8 mouse cellular contexts compared by ENCODE assay signal in genomic region chr4:134703835-134704546, GRCm38 (mm10). TPM values are rescaled to one million over a fixed set of nuclear protein-coding genes. Genes with fewer than 3 reads are reported as not detected.
DNase-seq lines count a peak whose midpoint lies in the region; ATAC-seq and TF ChIP-seq lines count a peak whose summit lies in the region.

TSS of gene Man1c1 (minus strand) at chr4:134704290.

- H3K9me3 ChIP-seq in MEL (replicated peaks; ENCODE audit: insufficient read depth, low read length): no peaks in the 10 kb centered on the region
- no peaks in the 10 kb centered on the region for H3K9me3 ChIP-seq in forebrain, postnatal 0 days (ENCODE audit: low read length)
- no peaks in the 10 kb centered on the region for H3K9me3 ChIP-seq in lung, embryonic 15.5 days

- peak; percentile 92 for DNase-seq in MEL (ENCODE audit: low read depth, low spot score)
- peak; percentile 98 for DNase-seq in cerebellum, adult 2 months
- peak; percentile 97 for DNase-seq in forebrain, postnatal 0 days
- DNase-seq in heart, postnatal 4 days: peak; percentile 100
- DNase-seq in layer of hippocampus, adult 8-10 months (ENCODE audit: low spot score in 2 of 2): peak; percentile 97 to 99
- peak; percentile 97 for DNase-seq in ovary, adult 18-20 months (ENCODE audit: low spot score)
- DNase-seq in thymus, postnatal 0 days (ENCODE audit: low spot score): peak; percentile 95

- peak; percentile 96 for ATAC-seq in forebrain, postnatal 0 days
- ATAC-seq in lung, embryonic 15.5 days (ENCODE audit: borderline replicate concordance, extremely low read depth, low FRiP score, low TSS enrichment): peak; percentile 96

- no peaks in the 10 kb centered on the region for H3K27me3 ChIP-seq in MEL (ENCODE audit: control insufficient read depth in 1 of 2, insufficient read depth in 2 of 2, low read length in 2 of 2)
- no peaks in the 10 kb centered on the region for H3K27me3 ChIP-seq in cerebellum, adult 2 months (ENCODE audit: control insufficient read depth, insufficient read depth, low read length)
- H3K27me3 ChIP-seq in forebrain, postnatal 0 days (ENCODE audit: insufficient read depth, low read length): peaks cover 8% of the 10 kb centered on the region; the same call in 1 of the 2 replicates
- H3K27me3 ChIP-seq in lung, embryonic 15.5 days: peaks cover 27% of the 10 kb centered on the region; the same call in 1 of the 2 replicates

- TF ChIP-seq EP300 in MEL (IDR thresholded peaks at IDR 0.05; ENCODE audit: low read depth in 1 of 2, low read length in 2 of 2): no peak

- WGBS in cerebellum, adult 2 months: under 1% methylated on average over 73 of the region's 81 CpGs
- 2% methylated on average over 64 of the region's 81 CpGs for WGBS in forebrain, postnatal 0 days
- under 1% methylated on average over 70 of the region's 81 CpGs for whole genome bisulfite sequencing in lung, embryonic 15.5 days

- H3K4me2 ChIP-seq in forebrain, postnatal 0 days (ENCODE audit: low read depth): peak within 1 kb of the TSS; percentile 97
- H3K4me2 ChIP-seq in lung, embryonic 15.5 days: peak within 1 kb of the TSS; percentile 100

- no peak for TF ChIP-seq RAD21 in MEL (IDR thresholded peaks at IDR 0.05; ENCODE audit: low read depth, low read length)

- peak within 1 kb of the TSS; percentile 50 to 75 for H3K4me3 ChIP-seq in MEL (ENCODE audit: control insufficient read depth in 1 of 2, insufficient read depth in 1 of 2, low read depth in 2 of 2, low read length in 2 of 2)
- peak within 1 kb of the TSS; percentile 83 for H3K4me3 ChIP-seq in cerebellum, adult 2 months (replicated peaks; ENCODE audit: insufficient read depth, low read depth, low read length)
- H3K4me3 ChIP-seq in forebrain, postnatal 0 days (ENCODE audit: low read depth, low read length): peak within 1 kb of the TSS; percentile 64
- H3K4me3 ChIP-seq in lung, embryonic 15.5 days: peak within 1 kb of the TSS; percentile 59

- H3K9ac ChIP-seq in MEL (ENCODE audit: control insufficient read depth, low read depth, low read length, poor library complexity, severe bottlenecking): peak within 1 kb of the TSS; percentile 65
- H3K9ac ChIP-seq in forebrain, postnatal 0 days: peak within 1 kb of the TSS; percentile 52
- peak within 1 kb of the TSS; percentile 55 for H3K9ac ChIP-seq in lung, embryonic 15.5 days

- H3K79me2 ChIP-seq in MEL (ENCODE audit: control insufficient read depth, insufficient read depth, low read length, poor library complexity): no peaks in the 10 kb centered on the region; the same call in 1 of the 2 replicates

- H3K36me3 ChIP-seq in MEL (ENCODE audit: control insufficient read depth in 1 of 2, insufficient read depth in 2 of 2, low read length in 2 of 2): no peaks in the 10 kb centered on the region; a peak in 1 of 4 replicates
- no peaks in the 10 kb centered on the region for H3K36me3 ChIP-seq in forebrain, postnatal 0 days (ENCODE audit: insufficient read depth)
- H3K36me3 ChIP-seq in lung, embryonic 15.5 days: no peaks in the 10 kb centered on the region

- no peak for TF ChIP-seq CTCF in MEL (IDR thresholded peaks at IDR 0.05 in 2 of 3, conservative IDR thresholded peaks at IDR 0.05 in 1 of 3; ENCODE audit: control insufficient read depth in 1 of 3, insufficient read depth in 1 of 3, low read depth in 2 of 3, low read length in 3 of 3, poor library complexity in 1 of 3, severe bottlenecking in 1 of 3)
- TF ChIP-seq CTCF in cerebellum, adult 2 months (IDR thresholded peaks at IDR 0.05; ENCODE audit: borderline replicate concordance, insufficient read depth, low read depth, low read length): no peak
- TF ChIP-seq CTCF in forebrain, postnatal 0 days (IDR thresholded peaks at IDR 0.05; ENCODE audit: low read depth): no peak

- no peak within 1 kb of the TSS for H3K27ac ChIP-seq in MEL (ENCODE audit: control insufficient read depth, low read depth, low read length)
- H3K27ac ChIP-seq in cerebellum, adult 2 months (ENCODE audit: insufficient read depth, low read length): peak within 1 kb of the TSS; percentile 53
- peak within 1 kb of the TSS; percentile 54 for H3K27ac ChIP-seq in forebrain, postnatal 0 days (ENCODE audit: low read depth, low read length)
- H3K27ac ChIP-seq in lung, embryonic 15.5 days: 0 out of 2 replicates have a peak within 1 kb of the TSS, but pooled peaks have one; percentile 22

- H3K4me1 ChIP-seq in MEL (ENCODE audit: control insufficient read depth in 1 of 2, insufficient read depth in 2 of 2, low read length in 2 of 2): no peaks in the 10 kb centered on the region
- peaks cover 9% of the 10 kb centered on the region for H3K4me1 ChIP-seq in cerebellum, adult 2 months (ENCODE audit: control insufficient read depth, insufficient read depth, low read length)
- peaks cover 12% of the 10 kb centered on the region; the same call in 1 of the 2 replicates for H3K4me1 ChIP-seq in forebrain, postnatal 0 days (ENCODE audit: insufficient read depth)
- peaks cover 28% of the 10 kb centered on the region for H3K4me1 ChIP-seq in lung, embryonic 15.5 days

- TF ChIP-seq POLR2A in MEL (IDR thresholded peaks at IDR 0.05; ENCODE audit: control insufficient read depth in 1 of 2, insufficient read depth in 1 of 2, low read depth in 1 of 2, low read length in 2 of 2, poor library complexity in 1 of 2): peak in 1 of 2 experiments; percentile 46; a peak in 1 of 4 replicates
- TF ChIP-seq POLR2A in cerebellum, adult 2 months (IDR thresholded peaks at IDR 0.05; ENCODE audit: borderline replicate concordance, insufficient read depth, low read length): peak; percentile 60

TF ChIP-seq in MEL, 35 proteins besides CTCF, POLR2A, EP300 and RAD21:
- TF ChIP-seq MYB (IDR thresholded peaks at IDR 0.05; ENCODE audit: low read depth, low read length) (no peak), NELFE (IDR thresholded peaks at IDR 0.05; ENCODE audit: low read depth, low read length) (peak; percentile 28), POLR2AphosphoS2 (IDR thresholded peaks at IDR 0.05; ENCODE audit: low read length) (no peak), CHD2 (IDR thresholded peaks at IDR 0.05; ENCODE audit: low read length) (no peak), MAFK (IDR thresholded peaks at IDR 0.05; ENCODE audit: borderline replicate concordance, low read depth, low read length) (no peak), ELF1 (IDR thresholded peaks at IDR 0.05; ENCODE audit: low read depth, low read length) (no peak), NRF1 (IDR thresholded peaks at IDR 0.05; ENCODE audit: insufficient read depth, low read depth, low read length, poor library complexity, severe bottlenecking) (peak; percentile 45; the same call in 1 of the 2 replicates), USF1 (IDR thresholded peaks at IDR 0.05; ENCODE audit: low read depth, low read length) (0 out of 2 replicates have a peak, but pooled peaks have one; percentile 39), MAZ (IDR thresholded peaks at IDR 0.05; ENCODE audit: low read depth, low read length) (peak; percentile 48; the same call in 1 of the 2 replicates)

RNA-seq across cellular contexts. Expression of gene Man1c1, which starts in this region (rescaled TPM):
- total RNA-seq in MEL (2012; rRNA removed): 1.6 and 1.9 TPM in 2 replicates
- polyA plus RNA-seq in MEL (2012; ENCODE audit: insufficient read depth in 1 of 2, insufficient read length in 2 of 2, low read depth in 1 of 2, low replicate concordance in 2 of 2, missing spikeins in 1 of 2): 1 to 10 TPM in 1 of 2 experiments, not detected in 1; 5.2 TPM
- 30.1 and 36.3 TPM in 2 replicates for polyA plus RNA-seq in cerebellum, adult 2 months (2012; rRNA removed)
- total RNA-seq in forebrain, postnatal 0 days (2014; rRNA removed): 8.3 and 9.9 TPM in 2 replicates
- 1.7 and 2.4 TPM in 2 replicates for polyA plus RNA-seq in forebrain, postnatal 0 days (2015; fragmentation: Nextera tagmentation; extraction: Ambion mirVana)
- total RNA-seq in heart, postnatal 4 days (2021): 10 to 100 TPM; 30.4 to 30.7 TPM
- 10 to 100 TPM; 24.6 to 31.4 (median 28.1) TPM for total RNA-seq in layer of hippocampus, adult 8-10 months (2022)
- polyA plus RNA-seq in lung, embryonic 15.5 days (2015; fragmentation: Nextera tagmentation; extraction: Ambion mirVana): 3.0 and 3.3 TPM in 2 replicates
- polyA plus RNA-seq in thymus, postnatal 0 days (2015; fragmentation: Nextera tagmentation; extraction: Ambion mirVana): 0.91 and 1.2 TPM in 2 replicates
